Mouse (Mus musculus) heart, embryonic 13.5 days (tissue): ENCODE results near the gene Wdr41. TPM values are rescaled to one million over a fixed set of nuclear protein-coding genes. Genes with fewer than 3 reads are reported as not detected.

Source experiments
- ATAC-seq: fragments of 200-750 bp; cut with Nextera tagmentation; 2 replicates; pipeline ENCODE4 v1.8.0; 2017; ENCODE audit warnings: moderate TSS enrichment; ENCODE audit not compliant: insufficient number of reproducible peaks, low FRiP score, low TSS enrichment; ENCODE audit errors: extremely low read depth
- H3K27ac ChIP-seq: fragments of 300-500 bp; sonication (generic); replicated peaks from 2 replicates; pipeline ENCODE4 v1.5.1; 2015; ENCODE audit warnings: moderate library complexity, mild to moderate bottlenecking, inconsistent platforms
- H3K27me3 ChIP-seq: fragments of 300-500 bp; sonication (generic); replicated peaks from 2 replicates; pipeline ENCODE4 v1.6.1; 2015; ENCODE audit warnings: mild to moderate bottlenecking, inconsistent platforms
- H3K36me3 ChIP-seq: fragments of 300-500 bp; sonication (generic); 2 replicates; pipeline ENCODE4 v1.6.1; 2015; ENCODE audit warnings: mild to moderate bottlenecking, inconsistent platforms
- H3K4me1 ChIP-seq: fragments of 300-500 bp; sonication (generic); 2 replicates; pipeline ENCODE4 v1.6.1; 2015; ENCODE audit warnings: inconsistent platforms
- H3K4me2 ChIP-seq: fragments of 300-500 bp; sonication (generic); 2 replicates; pipeline ENCODE4 v1.6.1; 2015; ENCODE audit warnings: inconsistent platforms, mild to moderate bottlenecking, moderate library complexity
- H3K4me3 ChIP-seq: fragments of 300-500 bp; sonication (generic); 2 replicates; pipeline ENCODE4 v1.5.1; 2015; ENCODE audit warnings: moderate library complexity, mild to moderate bottlenecking, inconsistent platforms
- H3K9ac ChIP-seq: fragments of 300-500 bp; sonication (generic); 2 replicates; pipeline ENCODE4 v1.6.1; 2015; ENCODE audit warnings: inconsistent platforms, mild to moderate bottlenecking, moderate library complexity
- H3K9me3 ChIP-seq: fragments of 300-500 bp; sonication (generic); 2 replicates; pipeline ENCODE4 v1.6.1; 2016; ENCODE audit warnings: inconsistent platforms
- WGBS: fragments of 180-500 bp; shearing (Covaris S2); methylation state at CpG from one replicate; pipeline ENCODE4 v1.1.7; 2015; ENCODE audit warnings: mixed read lengths; 5-methylcytosine and 5-hydroxymethylcytosine counted together
- polyA plus RNA-seq: library from polyadenylated mRNA; unstranded; fragments of >200 nt; fragmentation: Nextera tagmentation; extraction: Ambion mirVana; gene quantifications from 2 replicates; pipeline ENCODE4 v1.2.1, GENCODE M21; 2015

Gene Wdr41
- polyA plus RNA-seq, 1 experiment from 2014 or later = 17.6 TPM

DNA sequence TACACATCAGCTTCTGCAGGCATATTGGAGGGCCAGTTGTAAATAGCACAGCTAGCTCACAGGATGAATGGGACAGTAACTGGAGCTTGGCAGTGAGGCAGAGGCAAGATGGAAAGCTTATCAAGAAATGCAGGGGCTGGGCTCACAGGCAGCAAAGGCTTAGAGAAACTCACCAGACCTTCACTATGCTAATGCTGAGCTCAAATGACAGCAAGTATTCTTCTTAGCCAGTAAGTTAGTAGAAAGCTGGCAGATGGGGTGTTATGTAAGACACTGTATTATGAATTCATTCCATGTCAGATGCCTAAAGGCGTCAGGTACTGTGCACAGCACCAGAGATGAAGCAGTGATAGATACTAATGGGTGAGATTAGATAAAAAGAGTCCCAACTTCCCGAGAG is 58.6 kb downstream of the Wdr41 start:
- 42% methylated on average over 2 of the region's 2 CpGs for WGBS
- no peak for ATAC-seq
- H3K9ac ChIP-seq = no peak overlapping the region

DNA sequence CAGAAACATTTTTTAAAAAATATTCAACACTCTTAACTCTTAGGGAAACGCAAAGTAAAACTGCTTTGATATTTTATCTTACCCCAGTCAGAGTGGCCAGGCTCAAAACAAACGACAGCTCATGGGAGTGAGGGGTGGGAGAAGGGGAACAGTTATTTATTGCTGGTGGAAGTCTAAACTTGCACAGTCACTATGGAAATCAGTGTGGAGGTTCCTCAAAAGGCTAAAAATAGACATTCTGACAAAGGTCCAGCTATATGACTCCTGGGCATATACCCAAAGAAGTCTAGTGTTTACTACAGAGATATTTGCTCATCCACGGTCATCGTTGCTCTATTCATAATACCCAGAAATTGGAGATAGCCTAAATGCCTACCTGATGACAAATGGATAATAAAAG is 62.1 kb downstream of the Wdr41 start:
- ATAC-seq = no peak
- 51% methylated on average over 4 of the region's 4 CpGs for WGBS

More for the DNA sequence above, 58.6 kb downstream of the Wdr41 start:
- Histone ChIP-seq H3K27me3 (no peaks in the 10 kb centered on the region), H3K4me2 (no peak overlapping the region), H3K9me3 (no peaks in the 10 kb centered on the region), H3K4me1 (0 out of 2 replicates have a peak, but pooled peaks cover 6% of the 10 kb centered on the region), H3K27ac (no peak overlapping the region), H3K36me3 (no peaks in the 10 kb centered on the region), H3K4me3 (no peak overlapping the region)

DNA sequence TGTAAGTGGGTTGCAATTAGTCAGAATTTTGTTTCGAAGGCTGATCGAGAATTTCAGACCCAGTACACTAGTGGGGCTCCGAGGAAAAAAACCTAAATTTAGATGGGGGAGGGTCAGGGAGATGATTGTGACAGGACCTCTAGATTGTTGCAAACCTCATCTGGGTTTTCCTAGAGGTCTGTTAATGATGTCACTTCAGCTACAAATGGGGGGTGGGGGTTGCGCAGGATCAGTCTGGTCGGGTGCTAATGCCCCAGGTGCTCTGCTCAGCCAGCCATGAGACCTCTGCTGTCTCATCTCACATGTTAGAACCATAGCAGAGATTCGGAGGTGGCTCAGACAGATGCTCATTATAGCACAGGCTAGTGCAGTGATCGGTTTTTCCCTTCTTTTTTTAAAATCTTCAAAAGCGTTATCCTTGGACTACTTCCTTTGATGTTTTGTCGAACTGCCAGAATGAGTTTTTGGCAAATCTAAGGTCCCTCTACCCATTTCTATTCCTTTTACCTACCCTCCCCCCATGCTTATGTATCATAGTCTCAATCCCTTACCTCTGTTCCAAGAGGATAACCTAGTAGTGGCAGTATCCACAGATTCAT is 64.1 kb downstream of the Wdr41 start:
- H3K4me2 ChIP-seq = no peak overlapping the region

More for the DNA sequence above, 62.1 kb downstream of the Wdr41 start:
- H3K4me2 ChIP-seq = no peak overlapping the region
- H3K9ac ChIP-seq = no peak overlapping the region
- H3K4me1 ChIP-seq = 0 out of 2 replicates have a peak, but pooled peaks cover 6% of the 10 kb centered on the region
- no peak overlapping the region for H3K4me3 ChIP-seq
- H3K27me3 ChIP-seq = no peaks in the 10 kb centered on the region
- no peak overlapping the region for H3K27ac ChIP-seq
- no peaks in the 10 kb centered on the region for H3K9me3 ChIP-seq
- no peaks in the 10 kb centered on the region for H3K36me3 ChIP-seq

DNA sequence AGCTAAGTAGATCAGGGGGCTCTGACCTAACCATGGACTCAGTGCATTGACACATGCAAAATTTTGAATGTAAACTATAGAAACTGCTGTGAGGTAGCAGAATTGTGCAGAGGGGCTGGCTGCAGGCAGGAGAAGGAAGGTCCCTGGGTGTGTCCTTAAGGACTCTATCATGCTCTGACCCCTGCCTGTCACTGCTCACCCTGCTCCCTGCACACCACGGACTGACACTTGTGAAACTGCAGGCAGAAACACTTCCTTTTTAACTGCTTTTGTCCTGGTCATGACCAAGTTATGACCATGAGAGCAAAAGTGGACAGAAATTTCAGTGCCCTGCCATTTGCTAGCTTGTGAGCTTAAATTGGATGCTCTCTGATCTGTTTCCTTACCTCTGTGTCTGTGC is 68.0 kb downstream of the Wdr41 start:
- Histone ChIP-seq H3K27me3 (no peaks in the 10 kb centered on the region), H3K4me2 (no peak overlapping the region), H3K9me3 (no peaks in the 10 kb centered on the region), H3K36me3 (no peaks in the 10 kb centered on the region), H3K27ac (no peak overlapping the region), H3K4me3 (no peak overlapping the region), H3K9ac (no peak overlapping the region), H3K4me1 (no peaks in the 10 kb centered on the region)
- ATAC-seq = no peak
- 30% methylated on average over 1 of the region's 1 CpGs for WGBS

More for the DNA sequence above, 64.1 kb downstream of the Wdr41 start:
- no peak overlapping the region for H3K9ac ChIP-seq
- H3K27me3 ChIP-seq = no peaks in the 10 kb centered on the region
- no peak overlapping the region for H3K4me3 ChIP-seq
- no peaks in the 10 kb centered on the region for H3K36me3 ChIP-seq
- no peak for ATAC-seq
- 0 out of 2 replicates have a peak, but pooled peaks cover 6% of the 10 kb centered on the region for H3K4me1 ChIP-seq
- H3K9me3 ChIP-seq = no peaks in the 10 kb centered on the region
- no peak overlapping the region for H3K27ac ChIP-seq
- 77% methylated on average over 9 of the region's 9 CpGs for WGBS

DNA sequence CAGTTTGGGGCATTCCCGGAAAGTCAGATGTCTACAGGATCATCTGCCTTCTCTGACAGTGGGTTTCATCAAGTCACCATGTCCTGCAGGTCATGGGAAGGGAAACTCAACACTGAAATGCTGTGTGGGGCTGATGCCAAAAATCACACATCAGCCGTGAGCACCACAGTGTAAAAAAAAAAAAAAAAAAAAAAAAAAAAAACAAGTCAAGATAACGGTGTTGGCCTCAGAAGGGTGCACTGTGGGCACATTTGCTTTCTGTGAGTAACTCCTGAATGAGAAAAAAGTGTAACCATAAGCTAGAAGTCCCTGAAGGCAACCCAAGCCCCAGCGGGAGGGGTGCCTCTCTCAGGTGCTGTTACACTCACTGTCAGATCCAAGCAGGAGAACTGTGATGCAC is 74.3 kb downstream of the Wdr41 start:
- Histone ChIP-seq H3K27ac (no peak overlapping the region), H3K27me3 (no peaks in the 10 kb centered on the region), H3K4me2 (no peak overlapping the region), H3K9ac (no peak overlapping the region), H3K4me1 (0 out of 2 replicates have a peak, but pooled peaks cover 3% of the 10 kb centered on the region), H3K36me3 (no peaks in the 10 kb centered on the region), H3K4me3 (no peak overlapping the region), H3K9me3 (no peaks in the 10 kb centered on the region)
- no peak for ATAC-seq
- 56% methylated on average over 4 of the region's 4 CpGs for WGBS

DNA sequence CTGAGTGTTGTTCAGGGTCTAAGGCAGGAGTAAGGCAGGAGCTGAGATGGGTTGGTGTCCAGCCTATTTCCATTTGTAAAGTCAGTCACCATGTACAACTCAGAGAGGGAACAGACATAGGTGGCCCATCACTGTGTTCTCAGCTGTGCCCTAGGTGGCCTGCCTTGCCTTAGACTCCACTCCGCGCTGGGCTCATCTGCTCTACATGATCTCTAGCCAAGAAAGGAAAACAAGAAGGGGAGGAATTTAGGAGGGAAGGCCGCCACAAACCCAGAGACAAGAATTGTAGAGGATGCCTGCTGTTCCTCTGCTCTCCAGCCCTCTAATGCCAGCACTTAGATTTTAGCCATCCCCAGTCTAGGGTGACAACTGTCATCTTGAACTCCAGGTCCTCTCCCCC is 76.3 kb downstream of the Wdr41 start:
- H3K36me3 ChIP-seq = no peaks in the 10 kb centered on the region
- no peak overlapping the region for H3K9ac ChIP-seq
- no peak overlapping the region for H3K27ac ChIP-seq
- 0 out of 2 replicates have a peak, but pooled peaks cover 3% of the 10 kb centered on the region for H3K4me1 ChIP-seq
- H3K4me2 ChIP-seq = no peak overlapping the region
- H3K27me3 ChIP-seq = no peaks in the 10 kb centered on the region
- no peak overlapping the region for H3K4me3 ChIP-seq
- ATAC-seq = no peak
- WGBS = 76% methylated on average over 3 of the region's 3 CpGs
- no peaks in the 10 kb centered on the region for H3K9me3 ChIP-seq

DNA sequence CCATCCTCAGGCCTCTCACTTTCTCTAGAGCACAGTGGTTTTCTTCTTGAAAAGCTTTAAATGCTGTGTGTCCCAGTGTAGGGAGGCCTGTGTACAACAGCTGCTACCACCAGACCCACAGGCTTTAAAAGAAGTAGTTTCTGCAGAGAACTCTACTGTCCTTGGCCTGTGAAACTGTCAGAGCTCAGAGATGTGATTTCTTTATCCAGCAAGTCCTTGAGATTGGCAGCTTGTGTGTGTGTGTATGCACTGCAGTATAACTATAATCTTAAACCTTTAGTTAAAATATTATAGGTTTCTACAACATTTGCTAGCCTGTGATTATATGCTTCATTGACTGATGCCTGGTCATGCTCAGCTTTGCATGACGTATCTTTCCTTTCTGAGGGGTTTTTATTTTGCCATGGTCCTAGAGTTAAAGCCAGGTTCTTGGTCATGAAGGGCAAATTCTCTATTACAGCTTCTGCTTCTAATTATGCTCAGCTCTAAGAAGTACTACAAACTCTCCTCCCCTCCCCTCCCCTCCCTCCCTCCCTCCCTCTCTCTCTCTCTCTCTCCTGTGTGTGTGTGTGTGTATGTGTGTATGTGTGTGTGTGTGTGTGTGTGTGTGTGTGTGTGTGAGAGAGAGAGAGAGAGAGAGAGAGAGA is 79.7 kb downstream of the Wdr41 start:
- Histone ChIP-seq H3K36me3 (no peaks in the 10 kb centered on the region), H3K27me3 (no peaks in the 10 kb centered on the region), H3K4me1 (no peaks in the 10 kb centered on the region), H3K9ac (no peak overlapping the region), H3K9me3 (no peaks in the 10 kb centered on the region), H3K4me2 (no peak overlapping the region), H3K4me3 (no peak overlapping the region), H3K27ac (no peak overlapping the region)
- 81% methylated on average over 1 of the region's 1 CpGs for WGBS
- ATAC-seq = no peak

DNA sequence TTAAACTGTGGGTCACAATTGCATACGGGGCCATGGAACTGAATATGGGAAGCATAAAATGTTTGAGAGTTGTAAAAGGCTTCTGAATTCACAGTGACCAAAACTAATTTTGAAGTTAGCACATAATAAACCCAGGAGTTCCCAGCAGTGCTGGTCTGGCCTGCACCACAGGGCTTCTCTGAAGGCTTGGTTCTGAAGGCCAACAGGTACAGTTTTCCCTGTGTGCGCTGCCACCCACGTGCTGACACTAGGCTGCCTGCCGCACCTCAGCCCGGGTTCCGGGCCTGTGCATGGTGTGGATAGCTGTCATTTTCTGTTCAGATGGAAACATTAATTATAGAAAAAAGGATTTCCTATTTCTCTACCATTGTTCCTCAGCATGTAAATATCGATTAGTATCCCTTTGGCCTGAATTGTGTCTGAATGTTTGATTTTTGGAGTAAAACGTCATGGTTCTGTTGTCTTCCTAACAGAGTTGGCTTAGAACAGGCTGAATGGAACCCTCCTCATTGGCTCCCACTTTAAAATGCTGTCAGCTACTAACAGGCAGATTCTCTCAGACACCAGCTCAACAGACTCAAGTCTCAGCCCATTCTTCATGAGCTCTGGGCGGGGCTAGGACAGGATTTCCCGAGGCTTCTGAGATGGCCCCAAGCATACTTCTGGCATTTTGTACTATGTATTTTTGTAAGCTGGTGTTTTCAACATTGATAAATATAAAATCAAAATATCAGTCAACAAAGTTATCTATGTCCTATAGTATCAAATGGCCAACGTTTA is 80.5 kb downstream of the Wdr41 start:
- H3K36me3 ChIP-seq = no peaks in the 10 kb centered on the region
- H3K9me3 ChIP-seq = 0 out of 2 replicates have a peak, but pooled peaks cover under 1% of the 10 kb centered on the region
- no peak overlapping the region for H3K27ac ChIP-seq
- 73% methylated on average over 11 of the region's 11 CpGs for WGBS
- H3K4me2 ChIP-seq = no peak overlapping the region
- H3K27me3 ChIP-seq = no peaks in the 10 kb centered on the region
- H3K4me3 ChIP-seq = no peak overlapping the region
- no peak overlapping the region for H3K9ac ChIP-seq
- ATAC-seq = no peak
- no peaks in the 10 kb centered on the region for H3K4me1 ChIP-seq

DNA sequence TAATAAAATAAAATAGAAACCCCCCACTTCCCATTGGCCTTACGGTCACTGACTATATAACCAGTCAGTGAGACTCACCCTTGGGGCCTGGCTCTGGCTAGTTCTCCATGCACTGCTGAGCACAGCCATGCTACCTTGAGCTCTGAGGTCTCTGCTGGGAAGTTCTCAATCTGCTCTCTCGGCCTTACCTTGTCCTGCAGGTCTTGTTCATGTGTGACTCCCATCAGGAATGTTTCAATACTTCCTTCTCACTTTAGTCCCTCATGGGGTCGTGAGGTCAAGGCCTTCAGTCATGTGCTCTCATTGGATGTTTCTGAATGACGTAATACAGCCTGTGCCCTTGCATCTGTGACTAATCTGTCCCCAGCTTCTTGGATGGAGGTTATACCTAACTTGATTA is 82.7 kb downstream of the Wdr41 start:
- H3K4me3 ChIP-seq = no peak overlapping the region
- no peak overlapping the region for H3K9ac ChIP-seq
- ATAC-seq = no peak
- no peaks in the 10 kb centered on the region for H3K4me1 ChIP-seq
- whole genome bisulfite sequencing = 75% methylated on average over 4 of the region's 4 CpGs
- H3K9me3 ChIP-seq = 0 out of 2 replicates have a peak, but pooled peaks cover 2% of the 10 kb centered on the region
- H3K4me2 ChIP-seq = no peak overlapping the region
- no peaks in the 10 kb centered on the region for H3K27me3 ChIP-seq
- H3K36me3 ChIP-seq = no peaks in the 10 kb centered on the region
- H3K27ac ChIP-seq = no peak overlapping the region

DNA sequence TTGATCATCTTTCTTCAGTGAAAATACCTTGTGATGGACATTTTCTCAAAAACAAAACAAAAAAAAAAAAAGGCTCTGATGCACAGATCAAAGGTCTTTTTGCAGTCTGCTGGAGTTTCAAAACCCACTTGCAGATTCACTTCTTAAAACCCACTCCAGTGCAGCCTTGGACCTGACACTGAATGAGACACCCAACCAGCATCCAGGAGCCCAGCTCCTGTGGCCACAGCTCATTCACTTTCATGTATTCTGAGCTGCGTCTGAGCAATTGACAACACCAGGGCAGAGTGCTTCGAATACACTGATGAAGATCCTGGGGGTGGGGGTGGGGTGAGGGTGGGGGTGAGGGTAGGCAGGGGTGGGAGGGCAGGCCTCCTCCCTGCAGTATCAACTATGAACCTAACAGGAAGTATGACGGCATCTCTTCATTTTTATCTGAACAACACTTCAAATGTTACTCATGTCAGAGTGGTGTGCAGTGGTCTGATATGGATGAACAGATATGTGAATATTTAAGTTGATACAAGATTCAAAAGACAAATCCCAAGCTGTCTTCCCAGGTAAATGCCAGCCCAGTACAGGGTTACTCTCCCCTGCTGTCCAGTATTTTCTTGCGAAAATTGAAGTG is 87.4 kb downstream of the Wdr41 start:
- no peak overlapping the region for H3K4me3 ChIP-seq
- H3K27me3 ChIP-seq = no peaks in the 10 kb centered on the region

DNA sequence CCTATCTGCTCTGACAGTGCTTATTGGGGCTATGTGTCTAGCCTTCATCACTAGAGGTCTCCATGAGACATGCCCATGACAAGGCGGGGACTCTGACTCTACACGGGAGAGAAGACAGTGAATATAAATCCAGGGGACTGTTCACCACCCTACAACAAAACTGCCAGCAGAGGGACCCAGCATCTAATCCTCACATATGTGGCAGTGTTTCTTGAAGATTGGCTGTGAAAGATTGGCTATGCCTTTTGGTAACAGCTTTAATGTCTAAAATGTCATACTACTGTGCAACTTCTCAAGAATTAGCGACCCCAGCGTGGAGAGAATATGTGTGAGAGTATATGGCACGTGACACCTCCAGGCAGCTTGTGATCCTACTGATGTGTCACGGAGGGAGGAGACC is 91.7 kb downstream of the Wdr41 start:
- H3K36me3 ChIP-seq = no peaks in the 10 kb centered on the region
- H3K9ac ChIP-seq = no peak overlapping the region
- 61% methylated on average over 6 of the region's 6 CpGs for WGBS
- ATAC-seq = no peak
- H3K4me2 ChIP-seq = no peak overlapping the region
- no peaks in the 10 kb centered on the region for H3K27me3 ChIP-seq
- no peaks in the 10 kb centered on the region for H3K4me1 ChIP-seq
- H3K4me3 ChIP-seq = no peak overlapping the region
- H3K9me3 ChIP-seq = 0 out of 2 replicates have a peak, but pooled peaks cover 2% of the 10 kb centered on the region
- H3K27ac ChIP-seq = no peak overlapping the region

More for the DNA sequence above, 87.4 kb downstream of the Wdr41 start:
- Histone ChIP-seq H3K4me2 (no peak overlapping the region), H3K27ac (no peak overlapping the region), H3K36me3 (no peaks in the 10 kb centered on the region), H3K9ac (no peak overlapping the region), H3K4me1 (no peaks in the 10 kb centered on the region), H3K9me3 (0 out of 2 replicates have a peak, but pooled peaks cover 2% of the 10 kb centered on the region)
- ATAC-seq = no peak
- WGBS = 51% methylated on average over 4 of the region's 4 CpGs
